Mouse (Mus musculus) ES-E14 (cell line): ENCODE data around the gene Rtn4.
A peak's percentile ranks its signal among the peaks of the same experiment; 100 is the strongest.

ENCODE experiments used
- CHD2 ChIP-seq: IDR thresholded peaks from 2 replicates; pipeline ENCODE4 v1.6.1; 2014; ENCODE audit warnings: mild to moderate bottlenecking, low read depth, low read length, inconsistent platforms
- MAFK ChIP-seq: IDR thresholded peaks from 2 replicates; pipeline ENCODE4 v1.6.1; 2014; ENCODE audit warnings: mild to moderate bottlenecking, low read depth, low read length, inconsistent platforms; ENCODE audit not compliant: insufficient read depth
- ZNF384 ChIP-seq: IDR thresholded peaks from 2 replicates; pipeline ENCODE4 v1.6.1; 2012; ENCODE audit warnings: low read depth, low read length, inconsistent platforms

DNA sequence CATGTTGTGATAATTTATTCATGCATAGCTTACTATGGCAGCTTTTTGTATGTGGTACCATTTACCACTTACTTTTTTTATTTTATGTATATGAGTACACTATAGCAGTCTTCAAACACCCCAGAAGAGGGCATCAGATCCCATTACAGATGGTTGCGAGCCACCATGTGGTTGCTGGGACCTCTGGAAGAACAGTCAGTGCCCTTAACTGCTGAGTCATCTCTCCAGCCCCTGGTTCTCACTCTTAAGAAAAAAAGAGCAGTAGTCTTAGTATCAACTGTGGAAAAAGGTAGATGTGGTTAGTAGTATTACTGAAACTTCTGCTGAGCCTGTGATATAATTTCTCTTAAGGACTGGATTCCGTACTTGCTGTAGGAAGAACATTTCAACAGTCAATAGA, 31.5 kb downstream of the Rtn4 start:
- TF ChIP-seq ZNF384 (0 out of 2 replicates have a peak, but pooled peaks have one; percentile 30), MAFK (peak; percentile 95), CHD2 (no peak)
